Mouse (Mus musculus) kidney, adult 11 months (tissue): ENCODE measurements around the gene Acap3.

Experiments
- DNase-seq: peaks from one replicate; pipeline ENCODE4 v3.0.0; 2022

Gene Acap3

DNA sequence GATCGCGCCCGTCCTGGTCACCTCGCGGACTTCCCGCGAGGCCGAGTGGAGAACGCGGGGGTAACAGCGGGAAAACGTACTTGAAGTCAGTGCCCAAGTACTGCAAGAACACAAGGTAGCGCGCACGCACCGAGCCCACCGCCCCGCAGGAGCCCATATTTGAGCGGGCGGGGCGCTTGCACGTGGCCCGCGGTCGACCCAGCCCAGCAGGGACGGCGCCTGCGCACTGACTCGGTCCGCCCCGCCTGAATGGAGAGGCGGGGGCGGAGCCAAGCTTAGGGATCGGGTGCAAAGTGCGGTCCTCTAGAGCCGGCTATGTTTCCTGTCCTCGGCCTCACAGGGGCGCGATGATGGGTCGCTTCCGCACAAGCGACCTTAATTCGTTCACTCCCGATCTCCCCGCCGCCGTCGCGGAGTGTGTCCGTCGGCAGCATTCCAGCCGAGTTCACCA is at the start of gene Acap3, which contains the start of gene Pusl1:
Acap3 (plus strand) TSS at position 272 of the 451 bp plus-strand sequence.
Pusl1 (minus strand) TSS at position 231 of the 451 bp plus-strand sequence.
- peak; percentile 93 for DNase-seq

DNA sequence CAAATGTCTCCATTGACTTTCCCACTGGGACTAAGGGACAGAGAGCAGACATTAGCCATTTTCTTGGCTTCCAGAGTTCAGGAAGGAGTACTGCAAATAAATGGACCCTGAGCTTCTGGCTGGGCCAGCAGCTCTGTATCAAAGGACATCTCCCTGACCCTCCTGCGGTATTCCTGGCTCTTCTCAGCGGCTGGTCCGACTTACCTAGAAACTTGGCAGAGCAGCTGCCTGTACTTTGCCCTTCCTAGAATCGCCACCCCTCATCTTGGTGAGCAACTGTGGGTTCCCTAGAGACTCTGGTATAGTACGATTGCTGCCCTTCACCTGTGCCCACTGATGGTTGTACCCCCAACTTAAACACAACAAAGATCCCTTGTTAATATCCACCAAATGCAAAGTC is 48.4 kb upstream of the Acap3 start:
- DNase-seq, result peak; percentile 77

DNA sequence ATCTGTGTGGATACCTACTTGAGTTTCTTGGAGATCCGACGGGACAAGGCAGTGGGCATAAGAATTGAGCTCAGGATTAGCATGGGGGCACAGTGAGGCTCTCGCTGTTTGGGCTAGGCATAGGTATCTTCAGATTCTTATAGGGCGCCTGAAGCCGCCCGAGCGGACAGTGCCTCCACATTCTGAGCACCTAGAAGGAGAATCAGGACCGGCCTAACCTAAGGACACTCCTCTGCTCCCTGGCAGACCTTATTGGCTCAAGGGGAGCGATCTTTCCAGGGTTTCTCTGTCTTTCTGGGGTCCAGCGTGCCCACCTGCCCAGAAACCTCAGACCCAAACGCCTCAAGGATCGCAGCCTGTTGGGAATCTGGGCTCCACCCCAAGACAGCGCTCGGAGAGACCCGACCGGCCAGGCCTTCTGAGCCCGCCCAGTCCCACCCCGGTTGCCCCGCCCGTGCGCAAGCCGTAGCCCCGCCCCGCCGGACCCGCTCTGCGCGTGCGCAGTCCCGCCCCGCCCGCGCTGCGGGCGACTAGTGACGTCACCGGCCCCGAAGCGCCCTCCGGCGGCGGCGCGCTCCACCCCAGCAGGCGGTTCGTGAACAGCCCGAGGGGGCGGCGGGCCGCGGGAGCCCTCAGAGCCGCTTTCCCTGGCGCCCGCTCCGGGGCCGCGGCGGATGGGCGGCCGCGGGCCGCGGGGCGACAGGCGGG is 44.6 kb upstream of the Acap3 start, which contains the start of gene Dvl1:
Dvl1 (plus strand) TSS at position 532 of the 708 bp plus-strand sequence.
- DNase-seq, result peak; percentile 85

DNA sequence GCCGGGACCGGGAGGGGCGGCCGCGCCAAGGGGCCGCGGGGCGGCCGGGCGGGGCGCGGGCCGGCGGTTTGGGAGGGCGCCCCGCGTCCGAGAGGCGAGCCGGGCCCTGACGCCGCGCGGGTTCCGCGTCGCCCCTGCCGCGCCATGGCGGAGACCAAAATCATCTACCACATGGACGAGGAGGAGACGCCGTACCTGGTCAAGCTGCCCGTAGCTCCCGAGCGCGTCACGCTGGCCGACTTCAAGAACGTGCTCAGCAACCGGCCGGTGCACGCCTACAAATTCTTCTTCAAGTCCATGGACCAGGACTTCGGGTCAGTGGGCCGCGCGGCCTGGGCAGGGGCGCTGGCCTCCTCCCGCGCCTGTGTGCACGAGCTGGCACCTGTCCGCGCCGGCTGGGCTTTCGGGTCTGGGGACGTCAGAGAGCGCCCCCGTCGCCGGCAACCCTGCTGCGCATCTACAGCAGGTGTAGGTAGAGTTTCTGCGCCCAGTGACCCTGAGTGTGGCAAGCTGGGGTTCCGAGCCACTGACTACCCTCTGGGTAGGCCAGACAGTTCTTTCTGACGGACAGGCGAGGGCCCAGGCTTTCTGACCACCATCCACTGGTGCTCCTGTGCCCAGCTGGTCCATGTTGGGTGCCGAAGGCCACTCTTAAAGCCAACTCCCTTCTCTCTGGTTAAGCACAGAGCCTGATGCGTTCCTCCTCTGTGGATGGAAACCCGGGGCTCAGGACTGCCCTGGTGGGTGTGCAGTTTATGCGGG is 43.9 kb upstream of the Acap3 start:
- peak; percentile 73 for DNase-seq

DNA sequence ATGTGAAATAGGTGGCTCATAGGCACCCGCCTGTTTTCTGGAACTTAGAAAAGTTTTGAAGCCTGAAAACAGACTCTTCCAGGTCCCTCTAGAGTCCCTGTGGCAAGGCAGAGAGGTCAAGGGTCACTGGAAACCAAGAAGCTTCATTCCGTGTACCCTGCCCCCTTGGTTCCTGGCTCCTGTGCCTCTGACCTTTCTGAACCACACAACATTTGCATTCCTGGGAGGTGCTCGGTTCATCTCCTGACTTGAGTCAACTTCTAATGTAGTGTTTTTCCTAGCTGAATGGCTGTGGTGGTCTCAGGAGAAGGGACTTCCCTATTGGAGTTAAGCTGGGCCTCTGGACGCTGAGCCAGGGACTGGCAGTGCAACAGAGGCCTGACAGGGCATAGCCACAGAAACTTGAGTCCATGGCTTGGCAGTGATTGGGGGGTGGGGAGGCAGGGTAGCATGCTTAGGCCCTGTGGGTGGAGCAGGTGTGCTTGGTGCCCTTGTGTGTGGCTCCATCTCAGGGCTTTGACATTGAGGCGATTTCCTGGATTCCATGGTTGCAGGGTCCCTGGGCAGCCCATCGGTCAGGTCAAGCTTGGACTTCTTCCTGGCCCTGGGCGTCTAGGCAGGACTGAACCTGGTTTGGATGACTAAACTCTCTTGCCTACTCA is 43.1 kb upstream of the Acap3 start:
- peak; percentile 83 for DNase-seq

DNA sequence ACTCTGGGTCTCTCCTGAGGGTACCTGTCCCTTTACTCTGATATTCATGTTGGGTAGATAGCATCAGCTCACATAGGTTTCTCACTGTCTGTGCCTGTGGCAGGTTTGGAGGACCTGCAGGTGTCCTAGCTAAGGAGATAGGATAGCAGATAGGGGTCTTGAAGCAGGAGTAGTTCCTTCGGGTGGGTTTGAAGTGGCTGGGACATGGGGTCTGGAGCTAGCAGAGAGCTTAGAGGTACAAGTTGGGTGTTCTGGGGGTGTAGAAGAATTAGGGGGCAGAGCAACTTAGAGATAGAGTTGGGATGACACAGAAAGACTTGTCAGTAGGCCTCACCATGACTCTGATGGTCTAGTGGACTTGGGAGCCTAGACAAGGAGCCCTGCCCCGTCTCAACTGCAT is 42.2 kb upstream of the Acap3 start:
- DNase-seq, result no peak

DNA sequence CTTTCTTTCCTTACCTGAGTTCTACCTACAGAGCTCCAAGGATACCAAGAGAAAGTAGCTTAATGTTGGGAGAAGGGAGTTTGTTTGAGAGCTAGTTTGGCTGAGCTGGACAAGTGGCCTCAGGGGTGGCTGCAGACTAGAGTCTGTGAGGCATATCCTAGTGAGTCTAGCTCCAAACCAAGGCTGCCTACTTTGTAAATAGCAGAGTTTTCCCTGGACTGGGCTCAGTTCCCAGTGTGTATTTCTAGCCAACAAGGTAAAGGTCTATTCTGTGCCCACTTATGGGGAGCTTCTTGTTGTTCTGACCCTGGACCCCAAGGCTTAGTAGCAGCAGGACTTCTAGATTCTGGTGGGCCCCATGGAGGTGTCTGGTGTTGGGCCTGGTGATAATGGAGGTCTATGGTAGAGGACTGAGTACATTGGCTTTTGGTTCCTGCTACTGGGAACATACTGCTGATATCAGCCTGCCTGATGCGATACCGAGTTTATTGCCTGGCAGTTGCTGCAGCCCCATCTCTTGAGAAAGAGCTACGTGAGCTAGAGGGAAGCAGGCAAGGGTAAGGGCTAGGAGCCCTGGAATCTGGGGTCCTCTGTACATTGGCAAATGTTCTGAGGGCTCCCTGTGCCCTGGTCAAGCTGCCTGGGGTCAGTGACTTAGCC is 41.7 kb upstream of the Acap3 start:
- peak; percentile 68 for DNase-seq

DNA sequence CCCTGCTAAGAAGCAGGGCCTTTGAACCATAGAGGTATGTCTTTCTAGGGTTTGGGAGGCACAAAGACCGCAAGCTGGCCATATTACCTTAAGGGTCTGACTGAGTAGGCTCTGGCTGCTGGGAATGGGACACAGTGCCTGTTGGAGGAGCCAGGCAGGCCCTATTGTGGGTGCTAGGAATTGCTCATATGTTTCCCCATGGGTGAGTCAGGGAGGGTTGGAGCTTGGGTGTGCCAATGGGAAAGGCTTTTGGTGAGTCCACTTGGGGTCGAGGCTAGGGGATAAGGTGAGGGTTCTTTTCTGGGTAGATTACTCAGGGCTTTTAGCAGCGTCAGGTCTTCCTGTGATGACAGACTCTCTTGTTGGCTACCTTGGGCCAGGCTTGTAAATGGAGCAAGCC is 40.3 kb upstream of the Acap3 start:
- no peak for DNase-seq

DNA sequence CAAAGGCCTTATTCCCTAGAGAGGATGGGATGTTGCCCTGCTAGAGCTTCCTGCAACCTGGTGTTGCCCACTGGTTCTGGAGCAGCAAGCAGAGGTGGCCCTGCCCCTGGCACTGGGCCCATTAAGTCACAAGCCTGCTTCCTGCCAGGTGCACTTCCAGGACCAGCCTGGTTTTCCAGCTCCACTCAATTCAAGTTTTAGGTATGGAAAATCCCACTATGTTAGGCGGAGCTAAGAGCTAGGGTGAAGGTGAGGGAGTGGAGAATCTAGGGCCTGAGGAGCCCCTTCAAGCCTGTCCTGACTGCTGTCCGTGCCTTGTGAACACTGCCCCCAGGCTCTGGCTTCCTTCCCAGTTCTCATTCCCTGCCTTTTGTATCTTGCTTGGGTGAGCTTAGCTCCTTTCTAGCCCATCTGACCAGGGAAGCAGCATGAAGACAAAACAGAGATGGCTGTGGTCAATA is 39.6 kb upstream of the Acap3 start:
- peak; percentile 78 for DNase-seq

DNA sequence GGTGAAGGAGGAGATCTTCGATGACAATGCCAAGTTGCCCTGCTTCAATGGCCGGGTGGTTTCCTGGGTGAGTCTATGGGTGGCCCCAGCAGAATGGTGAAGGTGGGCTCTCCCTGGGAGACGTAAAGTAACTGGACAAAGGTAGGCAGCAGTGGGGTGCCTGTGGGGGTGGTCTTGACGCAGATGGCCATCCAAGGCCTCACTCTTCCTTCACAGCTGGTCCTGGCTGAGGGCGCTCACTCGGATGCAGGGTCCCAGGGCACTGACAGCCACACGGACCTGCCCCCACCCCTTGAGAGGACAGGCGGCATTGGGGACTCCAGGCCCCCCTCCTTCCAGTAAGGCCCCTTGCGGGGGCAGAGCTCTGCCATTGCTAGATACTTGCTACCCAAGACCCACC is 38.2 kb upstream of the Acap3 start:
- no peak for DNase-seq

DNA sequence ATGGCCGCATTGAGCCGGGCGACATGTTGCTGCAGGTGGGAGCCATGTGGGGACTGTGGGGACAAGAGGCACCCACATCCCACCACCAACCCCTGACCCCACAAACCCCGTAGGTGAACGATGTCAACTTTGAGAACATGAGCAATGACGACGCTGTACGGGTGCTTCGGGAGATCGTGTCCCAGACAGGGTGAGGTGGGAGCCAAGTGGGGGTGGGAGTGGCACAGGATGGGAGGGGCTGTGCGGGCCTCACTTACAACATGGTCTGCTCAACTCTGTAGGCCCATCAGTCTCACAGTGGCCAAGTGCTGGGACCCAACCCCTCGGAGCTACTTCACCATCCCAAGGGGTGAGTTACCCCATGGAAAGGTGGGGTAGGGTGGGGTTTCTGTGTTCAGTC is 36.6 kb upstream of the Acap3 start:
- DNase-seq, result no peak

DNA sequence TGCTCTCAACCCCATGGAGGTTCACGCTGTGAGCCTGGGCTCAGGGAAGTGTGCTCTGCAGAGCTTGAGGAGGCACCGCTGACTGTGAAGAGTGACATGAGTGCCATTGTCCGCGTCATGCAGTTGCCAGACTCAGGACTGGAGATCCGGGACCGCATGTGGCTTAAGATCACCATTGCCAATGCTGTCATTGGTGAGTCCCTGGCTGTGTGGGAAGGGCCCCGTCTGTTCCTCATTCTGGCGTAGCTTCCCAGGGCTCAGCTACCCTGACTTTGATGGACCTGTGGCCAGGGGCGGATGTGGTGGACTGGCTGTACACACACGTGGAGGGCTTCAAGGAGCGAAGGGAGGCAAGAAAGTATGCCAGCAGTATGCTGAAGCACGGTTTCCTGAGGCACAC is 35.6 kb upstream of the Acap3 start:
- no peak for DNase-seq

DNA sequence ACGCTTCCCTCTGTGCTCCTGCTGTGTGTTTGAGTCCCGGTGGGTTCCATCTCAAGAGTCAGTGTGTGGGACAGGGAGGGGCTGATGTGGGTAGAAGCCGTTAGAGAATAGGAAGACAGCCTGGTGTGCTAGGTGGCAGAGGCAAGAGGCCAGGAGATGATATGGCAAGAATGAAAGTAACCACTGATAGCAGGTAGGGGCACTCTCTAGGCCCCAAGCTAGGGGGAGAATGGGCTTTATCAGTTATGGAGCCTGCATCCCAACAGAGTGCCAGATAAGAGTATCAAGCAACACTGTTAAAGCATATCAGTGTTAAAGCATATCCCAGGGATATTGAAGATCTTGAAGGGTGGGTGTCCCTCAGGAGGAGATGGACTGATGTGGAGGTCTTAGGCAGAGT is 34.7 kb upstream of the Acap3 start:
- DNase-seq, result no peak

DNA sequence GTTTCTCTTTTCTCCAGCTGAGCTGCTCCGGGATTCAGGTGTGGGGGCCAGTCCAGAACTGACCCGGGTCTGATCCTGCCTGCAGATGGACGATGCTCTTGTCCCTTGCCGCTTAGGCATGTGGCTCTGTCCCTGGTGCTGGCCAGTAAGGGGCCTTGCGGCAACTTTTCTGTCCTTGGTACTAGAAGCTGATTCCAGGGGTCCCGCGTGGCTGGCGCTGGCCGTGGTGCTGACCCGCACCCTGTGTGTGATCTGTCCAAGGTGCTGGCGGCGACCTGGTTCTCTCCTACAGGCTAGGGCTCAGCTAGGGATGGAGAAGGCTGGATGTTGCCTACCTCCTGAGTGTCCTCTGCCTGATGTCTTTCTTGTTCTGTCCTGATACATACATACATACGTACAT is 32.3 kb upstream of the Acap3 start:
- no peak for DNase-seq

DNA sequence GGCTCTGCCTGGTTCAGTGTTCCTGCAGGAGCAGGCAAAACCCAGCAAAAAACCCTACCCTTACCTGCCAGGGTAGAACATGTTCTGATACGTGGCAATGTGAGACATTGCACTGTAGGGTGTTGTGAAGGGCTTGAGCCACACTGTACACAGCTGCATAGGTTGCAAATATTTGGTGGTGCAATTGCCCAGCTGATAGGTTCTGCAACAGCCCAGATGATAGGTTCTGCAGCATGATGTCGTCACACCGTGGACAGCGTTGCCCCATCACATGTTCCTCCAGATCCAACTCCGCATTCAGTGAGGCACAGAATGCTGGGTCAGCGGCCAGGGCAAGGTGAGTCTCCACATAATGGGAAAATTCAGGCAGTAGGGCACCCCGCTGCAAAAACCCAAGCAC is 29.8 kb upstream of the Acap3 start:
- no peak for DNase-seq

DNA sequence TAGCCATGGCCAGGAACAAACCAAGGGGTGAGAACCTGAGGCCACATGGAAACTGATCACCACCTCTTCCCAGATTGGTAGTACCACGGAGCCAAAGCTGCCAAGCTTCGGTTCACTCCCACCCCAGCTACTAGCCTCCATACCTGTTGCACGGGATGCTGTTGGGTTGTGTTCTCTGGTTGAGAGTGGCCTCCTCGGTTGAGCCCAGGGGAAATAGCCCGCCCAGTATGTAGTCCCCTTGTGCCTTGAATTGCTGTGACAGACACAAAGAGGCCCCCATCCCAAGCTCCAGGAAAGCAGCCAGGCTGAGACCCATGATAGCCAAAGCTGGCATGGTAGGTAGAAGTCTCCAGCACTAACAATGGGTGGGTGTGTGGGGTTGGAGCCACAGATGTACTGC is 28.6 kb upstream of the Acap3 start, which contains the start of gene Tas1r3:
Tas1r3 (minus strand) TSS at position 362 of the 400 bp plus-strand sequence.
- DNase-seq, result no peak

DNA sequence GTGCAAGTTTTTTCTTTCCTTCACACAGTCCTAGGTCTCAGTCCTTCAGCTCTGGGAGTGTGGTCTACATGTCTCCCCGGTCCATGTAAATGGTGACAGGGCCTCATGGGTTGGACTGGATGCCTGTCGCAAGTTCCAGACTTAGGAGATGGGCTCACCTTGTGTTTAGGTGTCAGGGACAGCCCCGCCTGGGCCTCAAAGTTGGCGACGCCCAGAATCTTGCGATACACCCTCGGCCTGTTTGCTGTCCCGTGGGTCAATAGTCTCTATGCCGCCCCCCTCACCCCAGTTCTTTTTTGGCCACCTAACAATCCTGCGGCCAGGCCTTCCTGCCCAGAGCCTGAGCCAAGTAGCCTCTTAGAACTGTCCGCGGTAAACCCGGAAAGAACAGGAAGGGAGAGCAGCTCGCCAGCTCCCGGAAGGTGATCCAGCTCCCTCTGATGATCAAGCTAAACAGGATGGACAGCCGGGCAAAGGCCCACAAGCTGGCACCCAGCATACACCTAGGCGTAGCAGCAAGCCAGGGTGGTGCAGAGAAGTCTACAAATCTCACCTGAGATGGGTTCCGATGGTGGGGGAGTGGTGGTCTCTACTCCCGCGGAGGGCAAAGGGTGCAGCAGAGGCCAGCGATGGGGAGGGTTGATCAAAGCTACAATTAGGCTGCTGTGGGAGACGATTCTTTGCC is 22.9 kb upstream of the Acap3 start:
- peak; percentile 53 for DNase-seq

DNA sequence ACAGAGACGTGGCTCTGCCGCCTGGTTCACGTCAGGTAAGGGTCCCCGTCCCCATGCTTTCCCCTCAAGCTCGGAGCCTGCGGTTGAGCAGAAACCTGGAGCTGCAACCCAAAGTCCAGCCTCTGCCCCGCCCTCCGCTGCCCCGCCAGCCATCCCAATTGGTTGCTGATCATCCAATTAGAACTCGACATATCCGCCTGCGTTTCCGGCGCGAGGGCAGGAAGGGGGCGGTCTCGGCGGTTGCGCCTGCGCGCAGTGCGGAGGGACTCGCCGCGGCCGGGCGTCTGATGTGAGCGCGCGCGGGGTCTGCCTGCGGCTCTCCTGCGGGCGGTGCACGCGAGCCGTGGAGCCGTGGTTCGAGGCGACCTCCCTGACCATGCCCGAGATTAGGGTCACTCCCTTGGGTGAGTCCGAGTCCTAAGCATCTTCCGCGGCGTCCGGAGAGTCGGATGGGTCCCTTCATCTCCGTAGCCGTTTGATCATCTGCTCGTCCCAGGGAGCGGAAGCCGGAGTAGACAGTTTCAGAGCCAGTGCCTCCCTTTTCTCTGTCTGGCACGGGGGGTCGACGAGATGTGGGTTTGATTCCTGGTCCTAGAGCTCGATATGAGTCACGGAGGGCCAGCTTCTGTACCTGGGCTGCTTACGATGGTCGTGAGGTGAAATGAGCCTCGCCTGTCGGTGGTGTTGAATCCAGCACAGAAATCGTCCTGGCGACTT is 22.1 kb upstream of the Acap3 start, which contains the start of the genes Cptp and Ints11:
Cptp (minus strand) TSS at position 124 of the 717 bp plus-strand sequence.
Ints11 (plus strand) TSS at position 230 of the 717 bp plus-strand sequence.
- DNase-seq, result peak; percentile 96

DNA sequence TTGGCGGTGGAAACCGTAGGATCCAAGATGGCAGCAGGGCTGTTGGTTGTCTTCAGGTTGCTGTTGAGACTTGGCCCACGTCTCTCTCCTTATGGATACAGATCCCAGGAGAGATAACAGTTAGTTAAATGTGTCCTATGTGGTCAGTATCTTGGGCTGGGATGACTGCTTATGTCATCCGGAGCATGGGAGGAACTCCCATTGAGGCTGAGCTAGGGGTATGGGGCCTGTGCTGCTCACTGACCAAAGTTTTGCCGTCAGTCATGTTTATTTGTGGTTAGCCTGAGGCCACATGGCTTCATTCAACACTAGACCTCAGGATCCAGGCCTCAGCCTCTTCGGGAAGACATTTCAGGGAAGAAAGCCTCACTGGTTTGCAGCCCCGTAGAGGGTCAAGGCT is 20.2 kb upstream of the Acap3 start:
- DNase-seq, result no peak

DNA sequence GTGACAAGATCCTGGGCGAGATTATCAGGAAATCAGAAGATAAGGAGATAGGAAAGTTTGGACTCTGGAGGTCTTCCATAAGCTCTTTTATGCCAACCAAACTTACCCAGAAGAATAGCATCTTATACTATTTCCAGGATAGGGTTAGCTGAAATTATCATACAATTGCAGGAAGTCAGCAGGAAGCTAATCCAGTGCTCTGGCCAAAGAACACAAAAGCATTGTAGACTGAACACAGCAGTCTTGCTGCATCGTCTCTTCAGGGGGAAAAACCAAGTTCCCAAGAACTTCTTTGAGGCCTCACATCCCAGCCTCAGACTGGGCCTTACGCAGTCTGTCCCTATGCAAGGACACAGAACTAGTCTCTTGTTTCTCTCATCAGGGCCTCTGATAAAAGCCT is 8.0 kb upstream of the Acap3 start:
- DNase-seq, result no peak

DNA sequence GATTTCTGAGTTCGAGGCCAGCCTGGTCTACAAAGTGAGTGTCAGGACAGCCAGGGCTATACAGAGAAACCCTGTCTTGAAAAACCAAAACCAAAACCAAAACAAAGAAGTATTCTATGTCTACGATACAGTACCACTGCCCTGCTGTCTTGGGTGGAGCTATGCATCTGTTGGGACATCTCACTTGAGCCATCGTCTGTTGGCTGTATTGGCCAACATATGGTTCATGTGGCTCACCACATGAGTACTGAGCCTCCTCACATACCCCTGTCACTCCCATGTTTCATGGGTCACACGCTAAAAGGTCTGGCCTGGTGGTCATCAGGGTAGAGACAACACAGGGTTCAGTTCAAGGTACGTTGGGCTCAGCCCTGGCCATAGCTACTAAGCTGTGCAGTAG is 5.3 kb upstream of the Acap3 start:
- no peak for DNase-seq
